Mouse (Mus musculus) midbrain, embryonic 15.5 days (tissue): ENCODE measurements around the gene Zfyve21. TPM values are rescaled to one million over a fixed set of nuclear protein-coding genes. Genes with fewer than 3 reads are reported as not detected.

Experiments used
- ATAC-seq: fragments of 200-750 bp; cut with Nextera tagmentation; replicated peaks from 2 replicates; pipeline ENCODE4 v1.8.0; 2017; ENCODE audit warnings: moderate TSS enrichment
- H3K27ac ChIP-seq: fragments of 300-500 bp; sonication (generic); 2 replicates; pipeline ENCODE4 v1.5.1; 2015; ENCODE audit warnings: mild to moderate bottlenecking, inconsistent platforms
- H3K27me3 ChIP-seq: fragments of 300-500 bp; sonication (generic); replicated peaks from 2 replicates; pipeline ENCODE4 v1.6.1; 2015; ENCODE audit warnings: inconsistent platforms
- H3K36me3 ChIP-seq: fragments of 300-500 bp; sonication (generic); replicated peaks from 2 replicates; pipeline ENCODE4 v1.6.1; 2015; ENCODE audit warnings: inconsistent platforms
- H3K4me1 ChIP-seq: fragments of 300-500 bp; sonication (generic); 2 replicates; pipeline ENCODE4 v1.6.1; 2015; ENCODE audit warnings: inconsistent platforms
- H3K4me2 ChIP-seq: fragments of 300-500 bp; sonication (generic); 2 replicates; pipeline ENCODE4 v1.6.1; 2015; ENCODE audit warnings: inconsistent platforms, mild to moderate bottlenecking, moderate library complexity
- H3K4me3 ChIP-seq: fragments of 300-500 bp; sonication (generic); 2 replicates; pipeline ENCODE4 v1.5.1; 2015; ENCODE audit warnings: mild to moderate bottlenecking, inconsistent platforms
- H3K9ac ChIP-seq: fragments of 300-500 bp; sonication (generic); 2 replicates; pipeline ENCODE4 v1.6.1; 2015; ENCODE audit warnings: mild to moderate bottlenecking, inconsistent platforms
- H3K9me3 ChIP-seq: fragments of 300-500 bp; sonication (generic); 2 replicates; pipeline ENCODE4 v1.6.1; 2016; ENCODE audit warnings: inconsistent platforms
- WGBS: fragments of 180-500 bp; shearing (Covaris S2); methylation state at CpG from one replicate; pipeline ENCODE4 v1.1.7; 2015; ENCODE audit warnings: mixed read lengths; 5-methylcytosine and 5-hydroxymethylcytosine counted together
- polyA plus RNA-seq: library from polyadenylated mRNA; unstranded; fragments of >200 nt; fragmentation: Nextera tagmentation; extraction: Ambion mirVana; gene quantifications from 2 replicates; pipeline ENCODE4 v1.2.1, GENCODE M21; 2015

Gene Zfyve21
- polyA plus RNA-seq, 1 experiment from 2014 or later: 32.3 TPM

DNA sequence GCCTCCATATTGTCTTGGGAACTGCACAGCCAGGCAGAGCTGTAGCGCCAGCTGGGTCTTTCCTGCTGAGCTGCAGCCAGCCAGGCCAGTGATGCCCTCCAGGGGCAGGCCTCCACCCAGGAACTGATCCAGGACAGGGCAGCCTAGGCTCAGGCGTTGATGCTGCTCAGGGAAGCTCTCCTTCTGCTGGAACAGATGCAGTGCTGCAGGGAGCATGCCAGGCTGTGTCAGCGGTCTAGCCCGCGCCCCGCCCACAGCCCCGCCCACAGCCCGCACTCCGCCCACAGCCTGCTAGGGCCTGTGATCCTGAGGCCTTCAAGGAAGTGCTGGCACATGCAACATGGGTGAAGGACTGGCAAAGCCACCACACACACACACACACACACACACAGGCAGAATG lies 4.2 kb upstream of the Zfyve21 start:
- Histone ChIP-seq H3K27me3 (no peaks in the 10 kb centered on the region), H3K9ac (no peak overlapping the region), H3K9me3 (no peaks in the 10 kb centered on the region), H3K27ac (peak overlapping the region; percentile 28), H3K36me3 (peaks cover 10% of the 10 kb centered on the region), H3K4me1 (peaks cover 24% of the 10 kb centered on the region), H3K4me3 (no peak overlapping the region), H3K4me2 (no peak overlapping the region)
- no peak for ATAC-seq
- WGBS: 2% methylated on average over 9 of the region's 9 CpGs

DNA sequence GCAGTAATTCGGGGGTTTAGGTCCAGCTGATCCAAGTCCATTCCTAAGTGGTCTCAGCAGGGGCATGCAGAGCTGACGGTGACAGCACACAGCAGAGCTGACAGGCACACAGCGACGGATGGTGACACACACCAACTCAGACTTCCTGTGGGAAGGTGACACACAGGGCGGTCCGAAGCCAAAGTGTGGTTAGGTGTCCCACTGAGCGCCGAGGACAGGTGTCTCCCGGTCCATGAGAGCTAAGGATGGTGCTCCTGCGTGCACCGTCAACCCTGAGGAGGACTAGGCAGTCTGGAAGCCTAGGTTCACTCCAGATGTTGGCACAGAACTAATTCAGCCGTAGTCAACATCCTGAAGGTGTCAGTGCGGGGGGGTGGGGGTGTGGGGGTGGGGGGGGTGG lies 1.9 kb upstream of the Zfyve21 start:
- Histone ChIP-seq H3K4me2 (no peak overlapping the region), H3K9ac (no peak overlapping the region), H3K9me3 (no peaks in the 10 kb centered on the region), H3K4me1 (peaks cover 45% of the 10 kb centered on the region), H3K36me3 (peaks cover 7% of the 10 kb centered on the region), H3K4me3 (no peak overlapping the region), H3K27me3 (no peaks in the 10 kb centered on the region), H3K27ac (no peak overlapping the region)
- no peak for ATAC-seq
- 84% methylated on average over 13 of the region's 13 CpGs for WGBS

DNA sequence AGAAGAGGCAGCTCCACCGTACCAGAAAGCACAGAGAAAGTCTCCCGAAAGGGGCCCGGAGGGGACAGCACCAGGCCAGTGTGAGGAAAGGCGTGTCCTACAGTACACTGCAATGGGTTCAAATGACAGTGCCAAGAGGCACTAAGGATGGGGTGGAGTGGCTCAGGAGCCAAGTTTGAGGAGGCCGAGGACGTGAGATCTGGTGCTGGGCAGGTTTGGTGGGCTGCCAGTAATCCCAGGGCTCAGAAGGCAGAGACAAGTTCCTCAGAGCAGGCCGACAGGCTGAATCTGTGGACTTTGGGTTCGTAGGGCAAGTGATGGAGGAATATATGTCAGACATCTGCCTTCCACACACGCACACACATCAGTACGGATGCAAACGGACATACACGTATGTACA lies 1.4 kb upstream of the Zfyve21 start:
- Histone ChIP-seq H3K4me3 (no peak overlapping the region), H3K27me3 (no peaks in the 10 kb centered on the region), H3K4me1 (peaks cover 45% of the 10 kb centered on the region), H3K9me3 (no peaks in the 10 kb centered on the region), H3K9ac (no peak overlapping the region), H3K36me3 (peaks cover 7% of the 10 kb centered on the region), H3K4me2 (peak overlapping the region; percentile 99; the same call in 1 of the 2 replicates), H3K27ac (no peak overlapping the region)
- WGBS: 72% methylated on average over 12 of the region's 12 CpGs
- ATAC-seq: no peak

DNA sequence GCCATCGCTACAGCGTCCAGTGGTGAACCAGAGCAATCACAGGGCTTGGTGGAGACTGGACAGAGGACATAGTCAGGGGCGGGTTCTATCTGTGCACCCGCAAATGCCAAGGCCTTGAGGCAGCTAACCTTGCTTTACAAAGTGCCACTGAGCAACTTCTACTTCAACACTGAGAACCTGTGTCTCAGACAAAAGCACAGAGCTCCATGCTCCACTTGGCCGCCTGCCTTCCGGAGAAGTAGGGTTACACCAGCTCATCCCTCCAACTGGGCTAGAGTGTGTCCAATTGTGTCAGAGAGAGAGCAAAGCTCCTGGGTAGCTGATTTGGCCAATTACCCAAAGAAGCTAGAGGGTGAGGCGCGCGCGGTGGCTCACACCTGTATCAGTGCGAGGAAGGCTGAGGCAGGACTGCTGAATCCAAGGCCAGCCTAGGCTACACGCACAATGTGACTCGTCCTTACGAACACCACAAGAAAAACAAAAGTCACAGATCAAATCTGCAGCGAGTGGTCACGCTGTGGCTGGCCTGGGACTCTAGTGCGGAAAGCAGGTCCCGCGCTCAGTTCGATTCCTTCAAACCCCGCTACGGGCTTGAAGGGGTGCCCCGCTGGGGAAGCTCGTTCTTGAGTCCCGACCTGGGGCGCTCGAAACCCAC lies 732 bp upstream of the Zfyve21 start:
- peaks cover under 1% of the 10 kb centered on the region; the same call in 1 of the 2 replicates for H3K36me3 ChIP-seq
- ATAC-seq: no peak; the same call in 1 of the 2 replicates
- peaks cover 45% of the 10 kb centered on the region for H3K4me1 ChIP-seq
- H3K27ac ChIP-seq: no peak overlapping the region
- peak overlapping the region; percentile 43; the same call in 1 of the 2 replicates for H3K9ac ChIP-seq
- peak overlapping the region; percentile 94 for H3K4me3 ChIP-seq
- H3K9me3 ChIP-seq: no peaks in the 10 kb centered on the region
- H3K27me3 ChIP-seq: no peaks in the 10 kb centered on the region
- H3K4me2 ChIP-seq: peak overlapping the region; percentile 99
- 6% methylated on average over 27 of the region's 27 CpGs for WGBS

DNA sequence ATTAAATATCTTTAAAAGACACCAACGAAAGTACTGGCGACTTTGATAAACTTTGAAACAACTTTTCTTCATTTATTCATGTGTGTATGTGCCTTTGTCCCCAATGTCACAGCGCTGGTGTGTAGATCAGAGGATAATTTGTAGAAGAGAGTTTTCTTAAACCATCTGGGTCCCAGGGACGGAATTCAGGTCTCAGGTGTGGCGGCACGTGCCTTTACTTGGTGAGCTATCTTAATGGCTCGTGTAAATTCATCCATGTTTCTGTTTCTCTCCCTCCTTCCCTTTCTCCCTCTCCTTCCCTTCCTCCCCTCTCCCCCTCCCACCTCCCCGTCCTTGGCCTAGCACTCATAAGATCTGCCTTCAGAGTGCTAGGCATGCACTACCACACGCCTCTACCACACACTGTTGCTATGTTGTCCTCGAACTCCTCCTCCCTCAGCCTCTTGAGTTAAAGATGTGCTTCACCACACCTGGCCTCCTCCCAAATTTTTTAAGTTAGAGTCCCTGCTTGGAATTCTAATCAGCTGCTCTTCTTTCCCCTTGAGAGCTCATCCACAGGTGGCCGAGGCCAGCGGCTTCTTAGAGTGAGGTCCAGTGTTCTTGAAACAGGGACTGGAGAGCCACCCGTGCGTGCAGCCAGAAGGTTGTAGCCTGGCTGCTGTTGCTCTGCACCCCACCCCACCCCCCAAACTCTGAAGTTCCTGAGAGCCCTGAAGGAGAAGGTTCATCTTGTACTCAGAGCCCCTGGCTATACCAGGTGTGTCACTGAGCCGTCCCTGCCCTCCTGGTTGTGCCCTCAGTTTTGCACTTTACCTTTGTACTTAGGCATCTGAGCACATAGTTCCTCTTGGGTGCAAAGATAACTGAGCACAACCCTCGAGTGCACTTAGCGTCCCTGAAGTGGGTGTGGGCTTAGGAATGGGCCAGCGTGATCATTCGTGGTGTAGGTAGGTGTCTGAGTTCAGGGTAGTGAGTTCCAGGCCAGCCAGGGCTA lies 1.1 kb downstream of the Zfyve21 start:
- ATAC-seq: no peak
- H3K9me3 ChIP-seq: no peaks in the 10 kb centered on the region
- H3K4me1 ChIP-seq: peaks cover 37% of the 10 kb centered on the region
- no peaks in the 10 kb centered on the region for H3K36me3 ChIP-seq
- H3K27me3 ChIP-seq: no peaks in the 10 kb centered on the region
- peak overlapping the region; percentile 51 for H3K9ac ChIP-seq
- H3K4me3 ChIP-seq: peak overlapping the region; percentile 94
- H3K27ac ChIP-seq: peak overlapping the region; percentile 85; the same call in 1 of the 2 replicates
- peak overlapping the region; percentile 99 for H3K4me2 ChIP-seq
- WGBS: 24% methylated on average over 19 of the region's 19 CpGs

DNA sequence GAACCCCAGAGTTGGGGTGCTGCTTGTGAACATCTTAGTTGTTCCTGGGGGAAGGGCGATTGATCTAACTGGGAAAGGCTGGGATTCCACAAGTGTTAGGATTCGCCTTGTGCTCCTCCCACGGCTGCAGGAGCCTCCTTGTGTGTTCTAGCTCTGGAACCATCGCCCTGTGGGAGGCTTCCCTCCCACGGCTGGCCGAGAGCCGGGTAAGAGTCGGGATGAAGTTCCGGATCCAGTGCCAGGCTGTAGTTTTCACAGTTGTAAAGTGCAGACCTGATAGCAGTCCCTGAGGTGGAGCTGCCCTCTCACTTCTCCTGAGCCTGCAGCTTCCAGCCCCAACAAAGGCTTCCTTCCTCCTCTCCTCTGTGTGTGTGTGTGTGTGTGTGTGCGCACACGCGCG lies 2.6 kb downstream of the Zfyve21 start:
- Histone ChIP-seq H3K27ac (no peak overlapping the region), H3K4me2 (0 out of 2 replicates have a peak overlapping the region, but pooled peaks have one; percentile 3), H3K9me3 (no peaks in the 10 kb centered on the region), H3K4me3 (no peak overlapping the region), H3K4me1 (peaks cover 37% of the 10 kb centered on the region), H3K9ac (no peak overlapping the region), H3K36me3 (no peaks in the 10 kb centered on the region), H3K27me3 (no peaks in the 10 kb centered on the region)
- 73% methylated on average over 13 of the region's 13 CpGs for WGBS
- ATAC-seq: no peak

DNA sequence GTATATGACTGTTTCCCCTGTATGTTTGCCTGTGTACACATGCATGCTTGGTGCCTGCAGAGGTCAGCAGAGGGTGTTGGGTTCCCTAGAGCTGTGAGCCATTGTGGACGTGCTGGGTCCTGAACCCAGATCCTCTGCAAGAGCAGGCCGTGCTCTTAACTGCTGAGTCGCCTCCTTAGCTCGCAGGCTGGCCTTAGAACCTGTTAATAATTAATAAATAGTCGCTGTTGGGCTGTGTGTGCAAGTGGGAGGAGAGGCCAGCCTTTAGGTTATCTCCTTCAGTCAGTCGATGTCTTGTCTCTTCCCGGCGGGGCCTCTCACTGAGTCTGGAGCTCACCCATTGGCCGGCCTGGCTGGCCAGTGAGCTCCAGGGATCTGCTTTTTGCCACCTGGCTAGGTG lies 3.0 kb downstream of the Zfyve21 start:
- Histone ChIP-seq H3K27me3 (no peaks in the 10 kb centered on the region), H3K4me2 (no peak overlapping the region), H3K27ac (no peak overlapping the region), H3K36me3 (no peaks in the 10 kb centered on the region), H3K9ac (no peak overlapping the region), H3K4me3 (no peak overlapping the region), H3K9me3 (no peaks in the 10 kb centered on the region), H3K4me1 (peaks cover 37% of the 10 kb centered on the region)
- WGBS: 87% methylated on average over 9 of the region's 9 CpGs
- ATAC-seq: no peak

DNA sequence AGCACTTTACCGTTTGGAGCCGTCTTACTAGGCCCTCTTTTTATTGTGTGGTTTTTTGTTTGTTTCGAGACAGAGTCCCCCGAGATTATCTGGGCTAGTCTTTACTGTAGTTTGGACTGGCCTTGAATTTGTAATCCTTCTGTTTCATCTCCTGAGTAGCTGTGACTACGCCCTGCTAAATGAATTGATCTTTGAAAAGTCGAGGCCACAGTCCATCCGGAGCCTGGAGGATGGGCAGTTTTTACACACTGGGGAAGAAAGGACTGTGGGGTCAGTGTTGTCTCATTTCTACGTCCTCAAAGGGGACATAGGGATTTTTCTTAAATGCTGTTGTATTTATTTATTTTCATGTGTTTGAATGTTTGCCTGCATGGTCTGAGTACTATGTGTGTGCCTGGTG lies 4.0 kb downstream of the Zfyve21 start:
- Histone ChIP-seq H3K9ac (no peak overlapping the region), H3K36me3 (no peaks in the 10 kb centered on the region), H3K27me3 (no peaks in the 10 kb centered on the region), H3K4me2 (no peak overlapping the region), H3K4me1 (peaks cover 31% of the 10 kb centered on the region), H3K27ac (no peak overlapping the region), H3K9me3 (no peaks in the 10 kb centered on the region), H3K4me3 (no peak overlapping the region)
- ATAC-seq: no peak
- WGBS: 84% methylated on average over 8 of the region's 8 CpGs

DNA sequence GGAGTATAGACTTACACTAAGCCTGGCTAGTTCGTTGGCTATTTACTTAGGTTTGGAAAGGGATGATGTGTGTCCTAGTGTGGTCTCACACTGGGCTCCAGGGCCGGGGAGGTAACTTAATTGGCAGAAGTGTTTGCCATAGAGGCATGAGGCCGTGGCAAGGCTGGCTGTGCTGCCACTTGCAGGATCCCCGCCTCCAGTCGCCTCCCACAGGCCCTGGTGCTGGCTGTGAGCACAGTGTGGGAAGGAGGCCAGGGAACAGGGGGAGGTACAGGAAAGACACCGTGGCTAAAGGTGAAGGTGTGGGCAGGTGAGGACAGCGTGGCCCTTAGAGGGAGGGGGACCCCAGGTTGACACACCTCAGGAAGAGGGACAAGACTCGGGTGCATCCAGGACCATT lies 6.0 kb downstream of the Zfyve21 start:
- peaks cover 2% of the 10 kb centered on the region for H3K36me3 ChIP-seq
- 82% methylated on average over 8 of the region's 8 CpGs for WGBS
- no peaks in the 10 kb centered on the region for H3K27me3 ChIP-seq
- H3K9me3 ChIP-seq: no peaks in the 10 kb centered on the region
- peaks cover 20% of the 10 kb centered on the region for H3K4me1 ChIP-seq
- no peak overlapping the region for H3K9ac ChIP-seq
- no peak overlapping the region for H3K4me3 ChIP-seq
- H3K27ac ChIP-seq: no peak overlapping the region
- no peak overlapping the region for H3K4me2 ChIP-seq
- ATAC-seq: no peak

DNA sequence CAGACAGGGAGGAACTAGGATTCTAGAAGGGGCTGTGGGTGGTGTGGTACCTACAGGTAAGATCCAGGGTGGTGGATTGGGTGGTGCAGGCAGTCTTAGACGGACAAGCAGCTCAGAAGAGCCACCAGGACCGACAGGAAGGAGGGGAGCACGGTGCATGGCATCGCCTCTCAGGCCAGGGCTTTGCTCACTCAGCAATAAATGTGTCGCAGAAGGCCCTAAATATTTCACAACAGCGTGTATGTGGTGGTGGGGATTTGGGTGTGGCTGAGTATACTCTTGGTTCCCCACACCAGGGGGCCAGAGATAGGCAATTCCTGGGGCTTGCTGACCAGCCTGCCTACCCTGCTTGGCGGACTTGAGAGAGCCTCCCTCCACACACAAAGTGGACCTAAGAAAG lies 6.7 kb downstream of the Zfyve21 start:
- Histone ChIP-seq H3K4me2 (no peak overlapping the region), H3K4me3 (no peak overlapping the region), H3K36me3 (peaks cover 6% of the 10 kb centered on the region), H3K27me3 (no peaks in the 10 kb centered on the region), H3K4me1 (0 out of 2 replicates have a peak, but pooled peaks cover 12% of the 10 kb centered on the region), H3K9ac (no peak overlapping the region), H3K9me3 (no peaks in the 10 kb centered on the region), H3K27ac (no peak overlapping the region)
- 94% methylated on average over 7 of the region's 7 CpGs for WGBS
- ATAC-seq: no peak

DNA sequence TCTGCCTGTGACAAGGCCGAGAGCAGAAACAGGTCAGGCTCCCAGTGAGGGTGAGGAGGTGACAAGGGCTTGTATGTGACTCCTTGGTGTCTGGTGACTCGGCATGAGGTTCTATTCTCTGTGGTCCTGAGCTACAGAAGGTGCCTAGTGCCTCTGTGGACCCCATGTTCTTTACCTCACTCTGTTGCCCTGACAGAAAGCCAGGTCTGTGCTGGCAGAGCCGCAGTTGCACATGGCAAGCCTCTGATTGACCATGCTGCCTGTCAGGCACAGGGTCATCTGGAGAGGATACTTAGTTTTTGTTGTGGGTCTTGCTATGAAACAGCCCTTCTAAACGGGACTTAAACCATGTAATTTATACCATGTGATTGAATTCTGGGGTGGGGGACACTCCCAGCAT lies 8.0 kb downstream of the Zfyve21 start:
- peaks cover 6% of the 10 kb centered on the region for H3K36me3 ChIP-seq
- no peaks in the 10 kb centered on the region for H3K9me3 ChIP-seq
- no peaks in the 10 kb centered on the region for H3K27me3 ChIP-seq
- H3K4me1 ChIP-seq: 0 out of 2 replicates have a peak, but pooled peaks cover 2% of the 10 kb centered on the region
- H3K4me3 ChIP-seq: no peak overlapping the region
- ATAC-seq: no peak
- no peak overlapping the region for H3K27ac ChIP-seq
- H3K9ac ChIP-seq: no peak overlapping the region
- 68% methylated on average over 4 of the region's 4 CpGs for WGBS
- H3K4me2 ChIP-seq: no peak overlapping the region

DNA sequence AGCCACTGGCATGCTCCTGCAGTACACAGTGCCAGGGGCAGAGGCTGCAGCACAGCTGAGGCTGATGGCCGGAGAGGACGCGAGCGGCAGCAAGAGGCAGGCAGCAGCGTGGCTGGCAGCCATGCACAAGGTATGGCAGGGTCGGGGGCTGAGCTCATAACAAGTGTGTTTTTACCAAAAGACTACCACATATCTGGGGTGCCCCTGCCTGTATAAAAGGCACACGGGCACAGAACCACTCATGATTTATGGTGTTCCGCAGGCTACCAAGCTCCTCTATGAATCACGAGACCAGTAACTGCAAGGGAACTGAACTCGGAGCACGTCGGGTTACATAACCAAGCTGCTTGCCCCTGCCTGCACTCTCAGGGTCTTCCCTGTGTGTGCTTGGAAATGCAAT lies 13.6 kb downstream of the Zfyve21 start:
- Histone ChIP-seq H3K27ac (no peak overlapping the region), H3K9me3 (no peaks in the 10 kb centered on the region), H3K4me3 (no peak overlapping the region), H3K27me3 (no peaks in the 10 kb centered on the region), H3K4me2 (no peak overlapping the region), H3K9ac (no peak overlapping the region), H3K4me1 (no peaks in the 10 kb centered on the region), H3K36me3 (peaks cover 26% of the 10 kb centered on the region)
- WGBS: 91% methylated on average over 12 of the region's 12 CpGs
- ATAC-seq: no peak
